Mouse (Mus musculus) ES-E14 (cell line): ENCODE data around the gene Usp47.

Experiments used
- CHD2 ChIP-seq: IDR thresholded peaks from 2 replicates; pipeline ENCODE4 v1.6.1; 2014; ENCODE audit warnings: mild to moderate bottlenecking, low read depth, low read length, inconsistent platforms
- MAFK ChIP-seq: IDR thresholded peaks from 2 replicates; pipeline ENCODE4 v1.6.1; 2014; ENCODE audit warnings: mild to moderate bottlenecking, low read depth, low read length, inconsistent platforms; ENCODE audit not compliant: insufficient read depth
- ZC3H11A ChIP-seq: IDR thresholded peaks from 2 replicates; pipeline ENCODE4 v1.6.1; 2012; ENCODE audit warnings: low read depth, mild to moderate bottlenecking, inconsistent platforms, low read length, borderline replicate concordance

GRCm38 (mm10) chr7:112110638-112111372 lies 87.5 kb downstream of the Usp47 start:
- TF ChIP-seq ZC3H11A = no peak
- TF ChIP-seq MAFK = no peak
- no peak for TF ChIP-seq CHD2
